Mouse (Mus musculus): ENCODE data around the gene Exoc2. TPM values are rescaled to one million over a fixed set of nuclear protein-coding genes. Genes with fewer than 3 reads are reported as not detected.

Gene Exoc2
- total and polyA plus RNA-seq, 2 experiments from 2014 or later: 13.3 to 15.8 TPM

DNA sequence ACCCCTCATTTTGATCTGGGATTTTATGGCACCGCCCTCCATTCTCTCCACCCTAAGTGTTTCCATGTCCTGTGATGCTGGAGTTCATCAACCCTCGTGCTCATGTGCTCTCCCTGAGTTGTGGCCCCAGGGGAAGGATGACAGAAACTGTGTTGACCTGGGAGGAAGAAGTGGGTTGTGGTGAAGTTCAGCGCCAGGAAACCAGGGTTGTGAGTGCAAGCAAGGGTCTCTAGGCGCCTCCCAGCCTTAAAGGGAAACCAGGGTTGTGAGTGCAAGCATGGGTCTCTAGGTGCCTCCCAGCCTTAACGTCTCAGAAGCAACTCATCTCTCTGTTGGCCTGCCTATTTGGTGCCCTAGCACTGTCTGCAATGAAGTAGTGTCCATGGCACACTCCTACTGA is 160.4 kb downstream of the Exoc2 start:
- Histone ChIP-seq H3K4me1 (ENCODE audit: control insufficient read depth, insufficient read depth) (no peaks in the 10 kb centered on the region), H3K9ac (replicated peaks; ENCODE audit: low read depth, low read length) (no peak overlapping the region), H3K27me3 (ENCODE audit: control insufficient read depth, insufficient read depth, low read length) (no peaks in the 10 kb centered on the region), H3K4me3 (ENCODE audit: low read depth, low read length) (no peak overlapping the region), H3K4me2 (ENCODE audit: low read depth, low read length) (no peak overlapping the region), H3K36me3 (replicated peaks; ENCODE audit: control insufficient read depth, insufficient read depth, low read length) (peaks cover 26% of the 10 kb centered on the region), H3K9me3 (replicated peaks; ENCODE audit: control insufficient read depth, low read length) (peaks cover 3% of the 10 kb centered on the region; the same call in 1 of the 2 replicates), H3K27ac (ENCODE audit: low read depth) (no peak overlapping the region)
- ATAC-seq (ENCODE audit: insufficient read depth, low read depth) (no peak), DNase-seq (ENCODE audit: low spot score) (no peak)
- 72% methylated on average over 5 of the region's 5 CpGs for WGBS
- TF ChIP-seq CTCF (IDR thresholded peaks at IDR 0.05; ENCODE audit: low read depth): no peak
- no peak for TF ChIP-seq EP300 (IDR thresholded peaks at IDR 0.05; ENCODE audit: low read depth)

GRCm38 (mm10) chr13:30809240-30809639 is 164.7 kb downstream of the Exoc2 start:
- Histone ChIP-seq H3K9me3 (replicated peaks; ENCODE audit: control insufficient read depth, low read length) (peaks cover 3% of the 10 kb centered on the region; the same call in 1 of the 2 replicates), H3K9ac (replicated peaks; ENCODE audit: low read depth, low read length) (no peak overlapping the region), H3K27ac (ENCODE audit: low read depth) (no peak overlapping the region), H3K4me2 (ENCODE audit: low read depth, low read length) (no peak overlapping the region), H3K36me3 (replicated peaks; ENCODE audit: control insufficient read depth, insufficient read depth, low read length) (0 out of 2 replicates have a peak, but pooled peaks cover 4% of the 10 kb centered on the region), H3K4me1 (ENCODE audit: control insufficient read depth, insufficient read depth) (no peaks in the 10 kb centered on the region), H3K27me3 (ENCODE audit: control insufficient read depth, insufficient read depth, low read length) (no peaks in the 10 kb centered on the region), H3K4me3 (ENCODE audit: low read depth, low read length) (no peak overlapping the region)
- 81% methylated on average over 7 of the region's 7 CpGs for WGBS
- no peak for TF ChIP-seq EP300 (IDR thresholded peaks at IDR 0.05; ENCODE audit: low read depth)
- no peak for TF ChIP-seq CTCF (IDR thresholded peaks at IDR 0.05; ENCODE audit: low read depth)
- no peak for ATAC-seq (ENCODE audit: insufficient read depth, low read depth)
- no peak for DNase-seq (ENCODE audit: low spot score)

DNA sequence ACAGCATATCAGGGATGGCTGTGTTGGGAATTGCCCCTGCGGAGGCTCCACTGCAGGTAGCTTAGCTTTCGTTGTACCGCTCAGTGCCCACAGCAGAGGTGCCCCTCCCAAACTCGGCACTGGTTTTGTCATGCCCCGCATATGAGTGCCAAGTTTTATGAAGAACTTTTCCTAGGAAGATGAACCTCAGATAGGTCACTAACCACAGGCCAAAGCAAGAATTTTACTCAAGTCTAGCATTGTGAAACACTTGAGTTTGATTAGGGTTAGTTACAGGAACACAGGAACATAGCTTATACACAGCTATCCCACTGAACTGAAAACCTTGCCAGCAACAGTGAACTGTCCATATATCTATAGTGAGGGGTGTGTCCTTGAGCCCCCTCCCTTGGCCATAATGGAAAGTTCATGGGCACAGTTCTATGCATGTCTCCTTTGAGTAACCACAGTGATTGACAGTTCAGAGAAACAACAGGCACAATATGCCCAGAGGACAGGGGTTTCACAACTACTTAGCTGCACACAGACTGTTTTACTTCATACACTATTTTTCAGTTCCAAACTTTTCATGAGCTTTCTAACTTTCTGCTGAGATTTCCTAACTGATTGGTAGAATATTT is 171.4 kb downstream of the Exoc2 start:
- TF ChIP-seq CTCF (IDR thresholded peaks at IDR 0.05; ENCODE audit: low read depth): no peak
- no peak for TF ChIP-seq EP300 (IDR thresholded peaks at IDR 0.05; ENCODE audit: low read depth)
- no peaks in the 10 kb centered on the region for H3K36me3 ChIP-seq (replicated peaks; ENCODE audit: control insufficient read depth, insufficient read depth, low read length)
- H3K27me3 ChIP-seq (ENCODE audit: control insufficient read depth, insufficient read depth, low read length): no peaks in the 10 kb centered on the region
- H3K27ac ChIP-seq (ENCODE audit: low read depth): no peak overlapping the region
- H3K4me2 ChIP-seq (ENCODE audit: low read depth, low read length): no peak overlapping the region
- H3K4me1 ChIP-seq (ENCODE audit: control insufficient read depth, insufficient read depth): no peaks in the 10 kb centered on the region
- no peaks in the 10 kb centered on the region for H3K9me3 ChIP-seq (replicated peaks; ENCODE audit: control insufficient read depth, low read length)
- WGBS: 88% methylated on average over 5 of the region's 5 CpGs
- H3K4me3 ChIP-seq (ENCODE audit: low read depth, low read length): no peak overlapping the region
- H3K9ac ChIP-seq (replicated peaks; ENCODE audit: low read depth, low read length): no peak overlapping the region
- DNase-seq (ENCODE audit: low spot score) (no peak), ATAC-seq (ENCODE audit: insufficient read depth, low read depth) (no peak)

GRCm38 (mm10) chr13:30801886-30802285 is 172.0 kb downstream of the Exoc2 start:
- Histone ChIP-seq H3K4me2 (ENCODE audit: low read depth, low read length) (no peak overlapping the region), H3K27me3 (ENCODE audit: control insufficient read depth, insufficient read depth, low read length) (no peaks in the 10 kb centered on the region)
- 72% methylated on average over 4 of the region's 4 CpGs for WGBS

DNA sequence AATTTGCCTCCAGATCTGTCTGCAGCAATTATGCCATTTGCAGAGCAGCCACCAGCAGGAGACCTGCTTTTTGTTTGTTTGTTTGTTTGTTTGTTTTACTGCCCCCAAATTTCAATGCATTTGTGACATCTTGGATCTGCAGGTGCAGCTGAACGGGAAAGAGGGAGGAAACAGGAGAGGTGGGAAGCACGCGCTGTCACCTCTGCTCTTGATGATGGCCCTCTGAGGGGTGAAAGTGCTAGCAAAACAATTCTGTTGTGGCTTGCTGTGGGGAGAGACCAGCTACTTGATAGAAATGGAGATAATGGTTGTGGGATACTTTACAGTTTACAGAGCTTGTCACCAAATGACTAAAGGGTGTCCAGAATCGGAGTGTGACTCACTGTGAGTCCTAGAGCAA is 177.9 kb downstream of the Exoc2 start:
- Histone ChIP-seq H3K4me2 (ENCODE audit: low read depth, low read length) (no peak overlapping the region), H3K36me3 (replicated peaks; ENCODE audit: control insufficient read depth, insufficient read depth, low read length) (no peaks in the 10 kb centered on the region), H3K27me3 (ENCODE audit: control insufficient read depth, insufficient read depth, low read length) (no peaks in the 10 kb centered on the region), H3K4me1 (ENCODE audit: control insufficient read depth, insufficient read depth) (no peaks in the 10 kb centered on the region), H3K4me3 (ENCODE audit: low read depth, low read length) (no peak overlapping the region), H3K9me3 (replicated peaks; ENCODE audit: control insufficient read depth, low read length) (no peaks in the 10 kb centered on the region), H3K9ac (replicated peaks; ENCODE audit: low read depth, low read length) (no peak overlapping the region), H3K27ac (ENCODE audit: low read depth) (no peak overlapping the region)
- DNase-seq (ENCODE audit: low spot score) (no peak), ATAC-seq (ENCODE audit: insufficient read depth, low read depth) (no peak)
- TF ChIP-seq CTCF (IDR thresholded peaks at IDR 0.05; ENCODE audit: low read depth) (no peak), EP300 (IDR thresholded peaks at IDR 0.05; ENCODE audit: low read depth) (no peak)
- WGBS: 84% methylated on average over 4 of the region's 4 CpGs

More at GRCm38 (mm10) chr13:30801886-30802285, 172.0 kb downstream of the Exoc2 start:
- DNase-seq (ENCODE audit: low spot score) (no peak), ATAC-seq (ENCODE audit: insufficient read depth, low read depth) (no peak)
- Histone ChIP-seq H3K4me3 (ENCODE audit: low read depth, low read length) (no peak overlapping the region), H3K9me3 (replicated peaks; ENCODE audit: control insufficient read depth, low read length) (no peaks in the 10 kb centered on the region), H3K9ac (replicated peaks; ENCODE audit: low read depth, low read length) (no peak overlapping the region), H3K27ac (ENCODE audit: low read depth) (no peak overlapping the region), H3K36me3 (replicated peaks; ENCODE audit: control insufficient read depth, insufficient read depth, low read length) (no peaks in the 10 kb centered on the region), H3K4me1 (ENCODE audit: control insufficient read depth, insufficient read depth) (no peaks in the 10 kb centered on the region)
- no peak for TF ChIP-seq CTCF (IDR thresholded peaks at IDR 0.05; ENCODE audit: low read depth)
- TF ChIP-seq EP300 (IDR thresholded peaks at IDR 0.05; ENCODE audit: low read depth): no peak

DNA sequence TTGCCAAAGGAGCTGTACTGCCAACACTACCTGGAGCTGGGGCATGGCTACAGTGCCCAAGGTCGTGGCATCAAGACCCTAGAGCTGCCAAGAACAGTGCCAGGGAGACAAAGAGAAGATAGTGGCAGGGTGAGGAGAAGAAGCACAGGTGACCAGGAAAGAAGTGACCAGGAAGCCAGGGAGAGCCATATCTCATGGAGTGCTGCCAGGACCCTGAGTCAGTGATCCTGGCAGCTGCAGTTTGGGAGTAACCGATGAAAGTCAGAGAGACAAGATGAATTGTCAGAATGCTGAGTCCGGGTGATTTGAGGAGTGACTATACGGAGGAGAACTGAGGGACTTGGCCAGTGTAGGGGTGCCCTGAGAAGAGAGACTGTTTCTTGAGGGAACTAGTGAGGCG is 180.3 kb downstream of the Exoc2 start:
- 48% methylated on average over 5 of the region's 5 CpGs for WGBS
- no peak overlapping the region for H3K9ac ChIP-seq (replicated peaks; ENCODE audit: low read depth, low read length)
- TF ChIP-seq CTCF (IDR thresholded peaks at IDR 0.05; ENCODE audit: low read depth) (no peak), EP300 (IDR thresholded peaks at IDR 0.05; ENCODE audit: low read depth) (no peak)
- no peak for DNase-seq (ENCODE audit: low spot score)
- no peak overlapping the region for H3K4me2 ChIP-seq (ENCODE audit: low read depth, low read length)
- no peak overlapping the region for H3K27ac ChIP-seq (ENCODE audit: low read depth)
- no peaks in the 10 kb centered on the region for H3K36me3 ChIP-seq (replicated peaks; ENCODE audit: control insufficient read depth, insufficient read depth, low read length)
- ATAC-seq (ENCODE audit: insufficient read depth, low read depth): no peak
- H3K9me3 ChIP-seq (replicated peaks; ENCODE audit: control insufficient read depth, low read length): no peaks in the 10 kb centered on the region
- no peaks in the 10 kb centered on the region for H3K27me3 ChIP-seq (ENCODE audit: control insufficient read depth, insufficient read depth, low read length)
- H3K4me1 ChIP-seq (ENCODE audit: control insufficient read depth, insufficient read depth): no peaks in the 10 kb centered on the region
- no peak overlapping the region for H3K4me3 ChIP-seq (ENCODE audit: low read depth, low read length)
